Mouse (Mus musculus) thymus, adult 2 months (tissue): ENCODE measurements around the gene Ncmap.

ENCODE experiments used
- CTCF ChIP-seq: fragments of 200-500 bp; IDR thresholded peaks from 2 replicates; pipeline ENCODE4 v1.5.1; 2012; ENCODE audit warnings: mild to moderate bottlenecking, control low read depth, low read length, moderate library complexity, borderline replicate concordance; ENCODE audit not compliant: control insufficient read depth, poor library complexity, insufficient read depth; ENCODE audit errors: extremely low read depth
- POLR2A ChIP-seq: fragments of 200-500 bp; IDR thresholded peaks from 2 replicates; pipeline ENCODE4 v1.6.1; 2012; ENCODE audit warnings: mild to moderate bottlenecking, low read length, control low read depth, moderate library complexity; ENCODE audit not compliant: control insufficient read depth, poor library complexity, insufficient read depth; ENCODE audit errors: extremely low read depth

GRCm38 (mm10) chr4:135401881-135402280 is 3.9 kb upstream of the Ncmap start:
- no peak for TF ChIP-seq CTCF
- no peak for TF ChIP-seq POLR2A
